Mouse (Mus musculus) lung, postnatal 0 days (tissue): Measurements from ENCODE around the gene B3galt4.

Experiments
- CTCF ChIP-seq: IDR thresholded peaks from 2 replicates; pipeline ENCODE4 v1.5.1; 2016; ENCODE audit warnings: antibody characterized with exemption, mild to moderate bottlenecking
- EP300 ChIP-seq: IDR thresholded peaks from 2 replicates; pipeline ENCODE4 v1.6.1; 2016; ENCODE audit warnings: antibody characterized with exemption, mild to moderate bottlenecking, control low read depth

GRCm38 (mm10) chr17:33930280-33931158 lies 20.8 kb downstream of the B3galt4 start:
- TF ChIP-seq CTCF (no peak), EP300 (no peak)
